Mouse (Mus musculus) liver, embryonic 15.5 days (tissue): ENCODE data around the gene Slc25a24. TPM values are rescaled to one million over a fixed set of nuclear protein-coding genes. Genes with fewer than 3 reads are reported as not detected.

Experiments used
- ATAC-seq: fragments of 200-750 bp; cut with Nextera tagmentation; 2 replicates; pipeline ENCODE4 v1.8.0; 2017; ENCODE audit warnings: moderate number of reproducible peaks, mild to moderate bottlenecking, moderate library complexity; ENCODE audit not compliant: insufficient read depth
- H3K27ac ChIP-seq: fragments of 300-500 bp; sonication (generic); replicated peaks from 2 replicates; pipeline ENCODE4 v1.5.1; 2015; ENCODE audit warnings: mild to moderate bottlenecking, inconsistent platforms
- H3K27me3 ChIP-seq: fragments of 300-500 bp; sonication (generic); 2 replicates; pipeline ENCODE4 v1.6.1; 2015; ENCODE audit warnings: mild to moderate bottlenecking, inconsistent platforms
- H3K36me3 ChIP-seq: fragments of 300-500 bp; sonication (generic); replicated peaks from 2 replicates; pipeline ENCODE4 v1.6.1; 2015; ENCODE audit warnings: moderate library complexity, mild to moderate bottlenecking, inconsistent platforms
- H3K4me1 ChIP-seq: fragments of 300-500 bp; sonication (generic); replicated peaks from 2 replicates; pipeline ENCODE4 v1.6.1; 2015; ENCODE audit warnings: inconsistent platforms
- H3K4me2 ChIP-seq: fragments of 300-500 bp; sonication (generic); 2 replicates; pipeline ENCODE4 v1.6.1; 2015; ENCODE audit warnings: moderate library complexity, mild to moderate bottlenecking, inconsistent platforms
- H3K4me3 ChIP-seq: fragments of 300-500 bp; sonication (generic); replicated peaks from 2 replicates; pipeline ENCODE4 v1.5.1; 2015; ENCODE audit warnings: mild to moderate bottlenecking, inconsistent platforms
- H3K9ac ChIP-seq: fragments of 300-500 bp; sonication (generic); 2 replicates; pipeline ENCODE4 v1.6.1; 2015; ENCODE audit warnings: moderate library complexity, mild to moderate bottlenecking, inconsistent platforms
- H3K9me3 ChIP-seq: fragments of 300-500 bp; sonication (generic); replicated peaks from 2 replicates; pipeline ENCODE4 v1.6.1; 2016; ENCODE audit warnings: inconsistent platforms
- WGBS: fragments of 180-500 bp; shearing (Covaris S2); methylation state at CpG from one replicate; pipeline ENCODE4 v1.1.7; 2015; ENCODE audit warnings: mixed read lengths; ENCODE audit not compliant: insufficient replicate concordance; 5-methylcytosine and 5-hydroxymethylcytosine counted together
- polyA plus RNA-seq: library from polyadenylated mRNA; unstranded; fragments of >200 nt; fragmentation: Nextera tagmentation; extraction: Ambion mirVana; gene quantifications from 2 replicates; pipeline ENCODE4 v1.2.1, GENCODE M21; 2015

The Slc25a24 gene
- polyA plus RNA-seq, 1 experiment from 2014 or later, result 4.8 TPM

DNA sequence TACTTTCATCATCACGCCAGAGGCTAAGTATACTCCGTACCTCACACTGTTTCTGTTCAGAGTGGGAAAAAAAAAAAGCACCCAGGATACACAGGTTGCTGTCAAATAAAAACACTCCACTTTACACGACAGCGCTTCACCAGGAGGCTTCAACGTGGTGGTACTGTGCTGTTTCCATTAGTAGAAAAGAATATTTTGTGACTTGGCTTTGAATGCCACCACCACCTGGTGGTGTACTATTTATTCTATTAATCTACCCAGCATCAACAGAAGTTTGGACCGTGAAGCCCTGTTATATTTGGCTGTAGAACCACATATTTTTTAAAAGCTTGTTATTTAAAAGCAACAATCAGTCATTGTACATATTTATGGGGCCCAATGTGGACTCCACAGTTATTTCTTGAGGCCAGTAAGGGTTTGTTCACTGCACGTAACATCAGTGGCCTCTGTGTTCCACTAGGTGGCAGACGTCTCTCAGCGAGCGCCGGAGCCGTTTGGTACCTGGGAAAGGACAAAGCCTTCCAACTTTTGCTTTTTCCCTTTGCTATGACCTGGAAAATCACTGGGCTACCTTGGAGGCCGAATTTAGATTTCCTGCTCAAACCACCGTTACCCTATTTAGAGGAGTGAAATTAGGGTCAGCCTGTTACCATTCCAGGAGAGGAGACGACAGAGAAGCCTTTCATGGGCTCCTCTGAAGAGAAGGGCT lies 48.3 kb downstream of the Slc25a24 start:
- ATAC-seq, result no peak

DNA sequence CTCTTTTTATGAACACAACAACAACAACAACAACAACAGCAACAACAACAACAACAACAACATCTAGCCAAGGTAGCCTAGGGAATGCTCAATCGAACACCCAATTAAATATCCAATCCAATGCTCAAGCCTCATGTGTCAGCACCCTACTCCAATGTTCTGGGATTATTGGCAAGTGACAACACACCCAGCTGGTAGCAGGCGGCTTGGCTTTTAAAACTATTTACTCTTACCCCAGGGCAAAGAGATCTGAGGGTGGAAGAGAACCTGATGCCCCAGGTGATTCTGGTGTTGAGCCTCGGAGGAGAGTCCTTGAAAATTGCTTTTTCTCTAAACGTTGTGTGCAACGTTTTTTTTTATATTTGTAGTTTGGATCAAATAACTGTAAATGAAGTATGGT lies 51.4 kb downstream of the Slc25a24 start:
- Histone ChIP-seq H3K27ac (no peak overlapping the region), H3K9me3 (no peaks in the 10 kb centered on the region), H3K27me3 (no peaks in the 10 kb centered on the region), H3K36me3 (no peaks in the 10 kb centered on the region), H3K9ac (no peak overlapping the region), H3K4me1 (no peaks in the 10 kb centered on the region), H3K4me3 (no peak overlapping the region), H3K4me2 (no peak overlapping the region)
- WGBS, result 51% methylated on average over 5 of the region's 5 CpGs
- ATAC-seq, result no peak

More for the DNA sequence above, 48.3 kb downstream of the Slc25a24 start:
- H3K9ac ChIP-seq, result no peak overlapping the region
- H3K27ac ChIP-seq, result no peak overlapping the region
- H3K36me3 ChIP-seq, result no peaks in the 10 kb centered on the region
- H3K9me3 ChIP-seq, result no peaks in the 10 kb centered on the region
- WGBS, result 22% methylated on average over 15 of the region's 15 CpGs
- H3K27me3 ChIP-seq, result no peaks in the 10 kb centered on the region
- no peak overlapping the region for H3K4me3 ChIP-seq
- H3K4me2 ChIP-seq, result no peak overlapping the region
- no peaks in the 10 kb centered on the region for H3K4me1 ChIP-seq

DNA sequence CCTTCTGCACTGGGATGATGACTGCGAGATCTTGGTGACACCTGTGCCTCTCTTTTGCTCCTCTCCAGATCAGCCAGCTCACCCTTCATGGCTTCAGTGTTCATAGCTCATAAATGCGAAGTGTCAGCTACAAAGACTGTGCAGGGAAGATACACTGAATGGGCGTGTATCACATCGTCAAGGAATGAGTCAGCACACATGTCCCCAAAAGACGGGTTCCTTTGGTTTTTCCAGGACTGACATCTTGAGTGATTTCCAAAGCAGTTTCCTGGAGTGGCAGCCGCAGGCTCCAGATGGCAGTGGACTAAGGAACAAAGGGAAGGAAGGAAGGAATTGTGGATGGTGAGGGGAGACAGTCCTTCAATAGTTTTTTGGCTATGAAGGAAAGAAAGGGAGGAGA lies 55.8 kb downstream of the Slc25a24 start:
- Histone ChIP-seq H3K4me2 (no peak overlapping the region), H3K9me3 (no peaks in the 10 kb centered on the region), H3K4me1 (no peaks in the 10 kb centered on the region), H3K4me3 (no peak overlapping the region), H3K36me3 (no peaks in the 10 kb centered on the region), H3K9ac (no peak overlapping the region), H3K27me3 (no peaks in the 10 kb centered on the region), H3K27ac (no peak overlapping the region)
- WGBS, result 18% methylated on average over 6 of the region's 6 CpGs
- ATAC-seq, result no peak

DNA sequence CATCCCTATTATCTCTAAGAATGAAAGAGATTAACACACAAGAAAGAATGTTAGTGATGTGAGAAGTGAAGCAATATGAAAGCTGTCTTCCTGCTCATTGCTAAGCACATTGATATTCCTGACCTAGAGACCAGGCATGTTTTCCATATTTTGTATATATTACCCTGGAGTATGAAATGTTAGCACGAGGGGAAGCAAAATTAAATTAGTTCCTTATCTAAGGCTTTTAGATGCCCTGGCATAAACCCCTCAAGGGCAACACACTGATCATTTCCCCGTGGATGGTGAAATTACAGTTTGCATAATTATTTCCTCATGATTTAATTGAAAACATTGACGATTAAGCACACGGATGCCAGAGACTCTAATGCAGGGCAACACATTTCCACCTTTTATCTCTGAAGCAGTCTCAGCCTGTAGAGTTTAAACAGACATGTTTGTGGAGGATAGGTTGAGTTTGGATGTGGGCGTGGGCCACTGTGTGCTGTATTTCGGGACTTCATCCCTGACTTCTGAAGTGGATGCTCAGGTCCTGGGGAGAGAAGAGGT lies 56.7 kb downstream of the Slc25a24 start:
- Histone ChIP-seq H3K9me3 (no peaks in the 10 kb centered on the region), H3K4me3 (no peak overlapping the region), H3K36me3 (no peaks in the 10 kb centered on the region), H3K4me1 (no peaks in the 10 kb centered on the region), H3K4me2 (no peak overlapping the region), H3K27ac (no peak overlapping the region), H3K27me3 (no peaks in the 10 kb centered on the region), H3K9ac (no peak overlapping the region)
- 57% methylated on average over 6 of the region's 6 CpGs for WGBS
- ATAC-seq, result no peak

DNA sequence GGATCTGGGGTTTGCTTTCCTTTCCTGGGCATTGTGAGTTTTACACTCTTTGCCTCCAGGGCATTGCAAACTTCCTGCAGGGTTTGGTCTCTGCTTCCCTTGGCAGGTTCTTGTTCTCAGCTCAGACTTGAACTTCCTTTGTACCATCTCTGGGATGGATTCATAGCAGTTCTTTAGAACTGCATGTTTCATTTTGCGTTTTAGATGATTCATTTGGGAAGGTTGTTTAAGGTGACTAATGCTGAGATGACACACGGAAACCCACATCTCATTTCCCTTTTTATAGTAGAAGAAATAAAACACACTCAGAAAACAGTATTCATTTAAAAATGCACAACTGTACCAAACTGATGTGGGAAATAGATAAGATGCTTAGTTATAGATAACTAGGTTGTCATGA lies 73.2 kb downstream of the Slc25a24 start:
- Histone ChIP-seq H3K27me3 (no peaks in the 10 kb centered on the region), H3K4me1 (no peaks in the 10 kb centered on the region), H3K4me2 (no peak overlapping the region), H3K9me3 (no peaks in the 10 kb centered on the region), H3K27ac (no peak overlapping the region), H3K4me3 (no peak overlapping the region), H3K36me3 (no peaks in the 10 kb centered on the region), H3K9ac (no peak overlapping the region)
- 44% methylated on average over 2 of the region's 2 CpGs for WGBS
- ATAC-seq, result no peak

DNA sequence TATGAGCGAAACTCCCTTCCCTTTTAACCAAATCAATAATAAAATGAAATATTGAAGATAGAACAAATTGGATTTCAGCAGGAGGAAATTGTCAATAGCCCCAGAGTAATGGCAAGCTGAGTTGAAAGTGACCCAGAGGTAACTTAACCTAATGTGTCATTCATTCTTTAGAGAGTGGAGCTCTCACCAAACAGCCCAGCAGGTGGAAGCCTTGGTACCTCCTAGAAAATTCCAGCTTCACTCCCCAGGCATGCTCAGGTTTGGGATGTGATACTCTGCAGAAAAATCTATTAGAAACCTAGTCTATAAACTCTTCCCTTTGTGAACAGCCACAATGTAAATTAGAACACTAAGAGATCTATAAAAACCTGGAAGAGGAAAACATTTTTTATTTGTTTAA lies 76.3 kb downstream of the Slc25a24 start:
- no peaks in the 10 kb centered on the region for H3K27me3 ChIP-seq
- no peak overlapping the region for H3K9ac ChIP-seq
- no peak overlapping the region for H3K27ac ChIP-seq
- ATAC-seq, result no peak
- WGBS, result 59% methylated on average over 1 of the region's 1 CpGs
- H3K4me3 ChIP-seq, result no peak overlapping the region
- no peaks in the 10 kb centered on the region for H3K9me3 ChIP-seq
- no peak overlapping the region for H3K4me2 ChIP-seq
- H3K36me3 ChIP-seq, result no peaks in the 10 kb centered on the region
- H3K4me1 ChIP-seq, result no peaks in the 10 kb centered on the region

DNA sequence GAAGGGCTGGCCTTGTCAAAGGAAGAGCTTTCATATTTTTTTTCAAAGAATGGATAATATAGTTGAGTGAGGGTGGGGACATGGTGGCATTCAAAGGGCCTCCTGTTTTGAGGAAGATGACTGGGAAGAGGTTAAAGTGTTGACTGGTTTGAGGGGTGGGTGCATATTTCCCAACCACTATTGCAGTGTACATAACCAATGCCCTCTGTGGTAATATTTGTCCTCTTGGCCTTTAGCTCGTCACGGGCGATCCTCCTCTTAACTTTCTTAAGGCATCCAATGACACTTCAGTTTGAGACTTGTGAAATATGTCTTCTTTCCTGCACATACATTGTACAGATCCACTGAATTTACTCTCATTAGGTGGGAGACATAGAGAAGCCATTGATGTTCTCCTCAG lies 89.4 kb downstream of the Slc25a24 start:
- 64% methylated on average over 3 of the region's 3 CpGs for WGBS
- H3K27ac ChIP-seq, result no peak overlapping the region

DNA sequence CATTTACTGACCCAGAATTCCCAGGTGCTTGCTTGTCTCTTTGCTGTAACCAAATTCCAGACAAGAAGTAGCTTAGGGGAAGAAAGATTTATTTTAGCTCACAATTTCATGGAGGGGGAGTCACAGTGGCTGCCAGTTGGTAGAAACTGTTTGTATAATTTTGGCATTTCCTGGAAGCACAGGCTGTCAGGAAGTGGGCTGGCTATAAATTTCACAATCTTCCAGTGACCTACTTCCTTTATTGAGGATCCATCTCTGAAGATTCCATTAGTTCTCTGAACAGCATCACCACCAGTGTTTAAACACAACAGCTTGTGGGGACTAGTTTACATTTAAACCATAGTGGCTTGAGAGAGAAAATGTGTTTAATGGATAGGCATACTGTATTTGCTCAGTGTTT lies 93.4 kb downstream of the Slc25a24 start:
- Histone ChIP-seq H3K36me3 (no peaks in the 10 kb centered on the region), H3K4me1 (no peaks in the 10 kb centered on the region), H3K4me2 (no peak overlapping the region), H3K27ac (no peak overlapping the region), H3K27me3 (no peaks in the 10 kb centered on the region), H3K4me3 (no peak overlapping the region), H3K9ac (no peak overlapping the region), H3K9me3 (no peaks in the 10 kb centered on the region)
- ATAC-seq, result no peak

More for the DNA sequence above, 89.4 kb downstream of the Slc25a24 start:
- ATAC-seq, result no peak; the same call in 1 of the 2 replicates
- Histone ChIP-seq H3K4me1 (no peaks in the 10 kb centered on the region), H3K4me3 (no peak overlapping the region), H3K4me2 (no peak overlapping the region), H3K9ac (no peak overlapping the region), H3K27me3 (no peaks in the 10 kb centered on the region), H3K9me3 (no peaks in the 10 kb centered on the region), H3K36me3 (no peaks in the 10 kb centered on the region)

Other genes starting within 250 kb of the Slc25a24 start
- 0.03 and 0.16 TPM in 2 replicates for gene Fndc7, start 233.1 kb upstream of the Slc25a24 start, polyA plus RNA-seq
- gene Prpf38b, start 211.4 kb upstream of the Slc25a24 start, polyA plus RNA-seq, result 26.3 and 26.4 TPM in 2 replicates
- gene Henmt1, start 183.3 kb upstream of the Slc25a24 start, polyA plus RNA-seq, result not detected in 2 replicates
- gene Gm9857, start 182.7 kb upstream of the Slc25a24 start, polyA plus RNA-seq, result not detected in 2 replicates
- gene Fam102b, start 95.5 kb upstream of the Slc25a24 start, polyA plus RNA-seq, result 2.0 and 2.2 TPM in 2 replicates
- not detected in 2 replicates for gene Slc25a54, start 42.7 kb upstream of the Slc25a24 start, polyA plus RNA-seq
- 3.4 and 3.6 TPM in 2 replicates for gene Vav3, start 217.5 kb downstream of the Slc25a24 start, polyA plus RNA-seq